Mouse (Mus musculus) gastrocnemius, adult 18-20 months (tissue): ENCODE results near the gene Abhd15. TPM values are rescaled to one million over a fixed set of nuclear protein-coding genes. Genes with fewer than 3 reads are reported as not detected.

Experiments
- total RNA-seq, 2 experiments: library from RNA; stranded (reverse); gene quantifications; 2 replicates each; pipeline ENCODE4 v1.2.3; 2021

Gene Abhd15
- total RNA-seq, 2 experiments from 2014 or later = 0.43 to 0.87 TPM

Other genes starting within 250 kb of the Abhd15 start
- 100 to 1,000 TPM; 191 to 201 TPM for gene Coro6, start 52.7 kb upstream of the Abhd15 start, total RNA-seq
- gene Ankrd13b, start 25.4 kb upstream of the Abhd15 start, total RNA-seq = 10 to 100 TPM; 10.6 to 11.6 TPM
- 10 to 100 TPM; 28.0 to 37.1 TPM for gene Git1, start 21.6 kb upstream of the Abhd15 start, total RNA-seq
- gene Trp53i13, start 859 bp downstream of the Abhd15 start, total RNA-seq = 1 to 10 TPM; 2.5 to 3.5 TPM
- not detected for gene Gm10392, start 4.1 kb downstream of the Abhd15 start, total RNA-seq
- 10 to 100 TPM; 37.1 to 41.8 TPM for gene Taok1, start 92.7 kb downstream of the Abhd15 start, total RNA-seq
- gene Nufip2, start 171.0 kb downstream of the Abhd15 start, total RNA-seq = 10 to 100 TPM; 32.4 to 40.8 TPM
- not detected for gene Cryba1, start 210.2 kb downstream of the Abhd15 start, total RNA-seq
- gene Myo18a, start 248.1 kb downstream of the Abhd15 start, total RNA-seq = 100 to 1,000 TPM; 309 to 319 TPM